Mouse (Mus musculus): ENCODE results near the gene Fap.

Fap gene

GRCm38 (mm10) chr2:62459241-62460174 lies 114.4 kb downstream of the Fap start:
- no peak for DNase-seq (ENCODE audit: low spot score in 2 of 2)

DNA sequence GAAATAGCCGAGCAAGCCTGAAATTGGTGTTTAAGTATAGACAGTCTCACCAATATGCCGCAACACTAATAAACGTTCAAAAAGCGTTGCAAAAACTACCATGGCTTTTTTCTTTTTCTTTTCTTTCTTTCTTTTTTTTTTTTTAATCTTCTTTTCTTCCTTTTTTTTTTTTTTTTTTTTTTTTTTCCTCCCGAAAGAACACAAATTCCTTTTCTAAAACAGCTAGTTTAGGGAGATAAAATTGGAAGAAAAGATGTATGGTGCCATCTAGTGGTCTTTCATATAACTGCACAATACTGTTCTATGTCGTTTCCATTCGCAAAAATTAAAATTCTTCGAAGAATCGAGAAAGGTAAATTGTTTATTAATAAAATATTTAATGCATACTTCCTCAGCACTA lies 115.8 kb downstream of the Fap start:
- DNase-seq (ENCODE audit: low spot score in 2 of 2) = no peak

DNA sequence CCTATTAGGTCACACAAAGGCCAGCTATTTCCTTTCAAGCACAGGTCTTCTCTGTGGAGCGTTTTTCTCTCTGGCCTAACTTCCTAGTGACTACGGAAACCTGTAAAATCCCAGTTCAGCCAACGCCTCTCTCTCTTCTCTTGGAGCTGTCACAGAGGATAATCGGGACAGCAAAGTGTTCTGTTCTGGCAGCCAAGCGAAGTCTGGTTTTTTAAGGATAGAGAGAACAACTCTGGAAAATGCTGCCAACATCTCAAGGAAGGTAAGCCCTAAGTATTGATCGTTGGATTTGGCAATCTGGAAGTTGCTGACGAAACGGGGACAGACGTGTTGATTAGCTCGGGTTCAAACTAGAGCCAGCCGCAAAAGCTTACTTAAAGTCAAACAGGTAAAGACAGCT lies 118.9 kb downstream of the Fap start:
- DNase-seq (ENCODE audit: low spot score in 2 of 2) = no peak

GRCm38 (mm10) chr2:62454033-62454432 lies 119.8 kb downstream of the Fap start:
- no peak for DNase-seq (ENCODE audit: low spot score in 2 of 2)

All from urinary bladder, postnatal 36 days (tissue).